Mouse (Mus musculus) kidney, embryonic 16.5 days (tissue): Measurements from ENCODE around the gene Slco4a1. TPM values are rescaled to one million over a fixed set of nuclear protein-coding genes. Genes with fewer than 3 reads are reported as not detected.

Source experiments
- ATAC-seq: fragments of 200-750 bp; cut with Nextera tagmentation; 2 replicates; pipeline ENCODE4 v1.8.0; 2017; ENCODE audit warnings: moderate TSS enrichment; ENCODE audit not compliant: low FRiP score, low TSS enrichment
- H3K27ac ChIP-seq: fragments of 300-500 bp; sonication (generic); 2 replicates; pipeline ENCODE4 v1.5.1; 2014; ENCODE audit warnings: low read length
- H3K27me3 ChIP-seq: fragments of 300-500 bp; sonication (generic); 2 replicates; pipeline ENCODE4 v1.6.1; 2014; ENCODE audit warnings: low read length, control low read depth, mixed read lengths; ENCODE audit not compliant: insufficient read depth
- H3K36me3 ChIP-seq: fragments of 300-500 bp; sonication (generic); 2 replicates; pipeline ENCODE4 v1.6.1; 2014; ENCODE audit warnings: low read length, control low read depth, mixed read lengths; ENCODE audit not compliant: insufficient read depth
- H3K4me1 ChIP-seq: fragments of 300-500 bp; sonication (generic); 2 replicates; pipeline ENCODE4 v1.6.1; 2014; ENCODE audit warnings: low read length, control low read depth, mixed read lengths; ENCODE audit not compliant: insufficient read depth
- H3K4me2 ChIP-seq: fragments of 300-500 bp; sonication (generic); replicated peaks from 2 replicates; pipeline ENCODE4 v1.6.1; 2014; ENCODE audit warnings: low read depth, low read length
- H3K4me3 ChIP-seq: fragments of 300-500 bp; sonication (generic); 2 replicates; pipeline ENCODE4 v1.5.1; 2014; ENCODE audit warnings: mild to moderate bottlenecking, low read length
- H3K9ac ChIP-seq: fragments of 300-500 bp; sonication (generic); replicated peaks from 2 replicates; pipeline ENCODE4 v1.6.1; 2014; ENCODE audit warnings: low read length
- H3K9me3 ChIP-seq: fragments of 300-500 bp; sonication (generic); 2 replicates; pipeline ENCODE4 v1.6.1; 2016; ENCODE audit warnings: low read length, control low read depth
- WGBS: fragments of 180-500 bp; shearing (Covaris S2); extraction: QIAGEN DNeasy Blood & Tissue Kit; methylation state at CpG from one replicate; pipeline ENCODE4 v1.1.7; 2014; 5-methylcytosine and 5-hydroxymethylcytosine counted together
- polyA plus RNA-seq: library from polyadenylated mRNA; unstranded; fragments of >200 nt; fragmentation: Nextera tagmentation; extraction: Ambion mirVana; gene quantifications from 2 replicates; pipeline ENCODE4 v1.2.1, GENCODE M21; 2015

Slco4a1 gene
- polyA plus RNA-seq, 1 experiment from 2014 or later, result 3.3 TPM

- H3K9ac ChIP-seq, result no peak overlapping the region
- no peak overlapping the region for H3K27ac ChIP-seq
- 67% methylated on average over 11 of the region's 11 CpGs for WGBS
- H3K9me3 ChIP-seq, result no peaks in the 10 kb centered on the region
- no peaks in the 10 kb centered on the region for H3K36me3 ChIP-seq
- H3K27me3 ChIP-seq, result no peaks in the 10 kb centered on the region
- no peaks in the 10 kb centered on the region for H3K4me1 ChIP-seq
- no peak for ATAC-seq
- H3K4me2 ChIP-seq, result no peak overlapping the region
- H3K4me3 ChIP-seq, result no peak overlapping the region
Observed at GRCm38 (mm10) chr2:180430648-180431047, 25.4 kb upstream of the Slco4a1 start.

DNA sequence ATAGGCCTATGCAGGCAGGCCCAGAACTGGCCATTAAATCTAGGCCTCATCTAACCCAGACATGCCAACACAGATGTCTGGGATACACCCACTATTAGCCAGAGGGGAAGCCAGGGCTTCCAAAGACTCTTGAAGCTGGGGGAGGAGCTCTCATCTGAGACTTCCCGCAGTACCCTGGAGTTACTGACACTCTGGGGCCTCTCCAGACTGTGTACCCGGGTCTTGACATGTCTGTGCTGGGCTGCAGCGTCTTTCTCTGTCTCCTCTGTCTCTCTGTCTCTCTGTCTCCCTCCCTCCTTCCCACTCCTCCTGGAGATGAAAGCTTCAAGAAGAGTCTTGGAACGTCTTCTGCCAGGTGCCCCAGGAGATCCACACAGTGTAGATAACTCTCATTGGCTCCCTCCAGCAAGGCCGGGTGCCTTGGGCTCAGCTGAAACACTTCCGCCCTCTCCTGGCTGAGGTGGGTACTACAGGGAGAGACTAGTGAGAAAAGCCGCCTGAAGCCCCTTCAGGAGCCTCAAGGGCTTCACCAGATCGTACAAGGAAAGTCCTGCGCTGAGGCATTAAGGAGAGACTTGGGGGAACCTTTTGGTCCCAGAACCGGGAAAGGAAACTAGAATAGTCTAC is 23.9 kb upstream of the Slco4a1 start:
- H3K36me3 ChIP-seq, result no peaks in the 10 kb centered on the region

DNA sequence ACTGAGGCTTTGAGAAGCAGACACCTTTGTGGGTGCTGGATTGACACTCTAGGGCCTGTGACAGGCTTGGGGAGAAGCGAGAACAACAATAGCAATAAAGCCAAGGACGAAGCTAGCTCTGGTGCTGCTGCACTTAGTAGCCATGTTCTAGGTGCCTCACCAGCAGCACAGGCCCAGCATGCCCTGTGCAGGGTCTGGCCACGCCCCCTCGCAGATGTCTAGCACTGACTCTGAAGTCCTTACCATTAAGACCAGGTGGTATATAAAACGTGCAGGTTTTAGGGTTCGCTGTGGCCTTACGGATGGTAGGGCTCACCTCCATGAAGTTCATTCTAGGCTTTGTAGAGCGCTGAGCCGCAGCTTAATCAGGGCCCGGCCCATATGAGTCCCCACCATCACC is 23.3 kb upstream of the Slco4a1 start:
- H3K27ac ChIP-seq, result no peak overlapping the region
- H3K4me2 ChIP-seq, result no peak overlapping the region
- no peaks in the 10 kb centered on the region for H3K4me1 ChIP-seq
- 73% methylated on average over 10 of the region's 10 CpGs for WGBS
- no peaks in the 10 kb centered on the region for H3K9me3 ChIP-seq
- H3K36me3 ChIP-seq, result no peaks in the 10 kb centered on the region
- no peak overlapping the region for H3K9ac ChIP-seq
- no peaks in the 10 kb centered on the region for H3K27me3 ChIP-seq
- no peak for ATAC-seq
- no peak overlapping the region for H3K4me3 ChIP-seq

More for the DNA sequence above, 23.9 kb upstream of the Slco4a1 start:
- Histone ChIP-seq H3K27ac (no peak overlapping the region), H3K4me1 (no peaks in the 10 kb centered on the region), H3K27me3 (no peaks in the 10 kb centered on the region), H3K4me2 (no peak overlapping the region), H3K9me3 (no peaks in the 10 kb centered on the region), H3K9ac (no peak overlapping the region), H3K4me3 (no peak overlapping the region)
- 0 out of 2 replicates have a peak, but pooled peaks have one; percentile 55 for ATAC-seq
- WGBS, result 20% methylated on average over 10 of the region's 10 CpGs

DNA sequence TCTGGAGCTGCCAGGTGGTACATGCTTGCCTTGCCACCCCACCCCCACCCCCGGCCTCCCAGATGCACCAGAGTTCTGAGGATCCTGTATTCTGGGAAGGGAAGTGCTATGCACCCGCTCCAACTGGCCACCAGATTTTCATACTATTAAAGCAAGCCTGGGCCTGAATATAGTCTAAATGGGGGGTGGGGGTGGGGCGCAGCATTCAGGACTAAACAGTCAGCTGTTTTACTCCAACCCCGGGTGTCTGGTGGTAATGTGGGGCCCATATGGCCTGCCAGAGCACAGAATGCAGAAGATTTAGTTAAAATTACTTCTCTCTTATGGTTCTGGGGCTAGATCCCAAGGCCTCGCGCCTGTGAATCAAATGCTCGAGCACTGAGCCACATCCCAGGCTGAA is 22.7 kb upstream of the Slco4a1 start:
- no peak overlapping the region for H3K9ac ChIP-seq
- no peak for ATAC-seq
- H3K9me3 ChIP-seq, result no peaks in the 10 kb centered on the region
- no peak overlapping the region for H3K4me3 ChIP-seq
- no peak overlapping the region for H3K4me2 ChIP-seq
- H3K27ac ChIP-seq, result no peak overlapping the region
- 79% methylated on average over 7 of the region's 7 CpGs for WGBS
- no peaks in the 10 kb centered on the region for H3K4me1 ChIP-seq
- no peaks in the 10 kb centered on the region for H3K36me3 ChIP-seq
- H3K27me3 ChIP-seq, result no peaks in the 10 kb centered on the region

- no peaks in the 10 kb centered on the region for H3K9me3 ChIP-seq
- H3K27ac ChIP-seq, result no peak overlapping the region
- no peaks in the 10 kb centered on the region for H3K4me1 ChIP-seq
- H3K4me2 ChIP-seq, result no peak overlapping the region
- ATAC-seq, result no peak
- H3K4me3 ChIP-seq, result no peak overlapping the region
- 46% methylated on average over 4 of the region's 4 CpGs for WGBS
- H3K9ac ChIP-seq, result no peak overlapping the region
- no peaks in the 10 kb centered on the region for H3K27me3 ChIP-seq
- H3K36me3 ChIP-seq, result no peaks in the 10 kb centered on the region
Observed at GRCm38 (mm10) chr2:180435341-180435926, 20.6 kb upstream of the Slco4a1 start.

DNA sequence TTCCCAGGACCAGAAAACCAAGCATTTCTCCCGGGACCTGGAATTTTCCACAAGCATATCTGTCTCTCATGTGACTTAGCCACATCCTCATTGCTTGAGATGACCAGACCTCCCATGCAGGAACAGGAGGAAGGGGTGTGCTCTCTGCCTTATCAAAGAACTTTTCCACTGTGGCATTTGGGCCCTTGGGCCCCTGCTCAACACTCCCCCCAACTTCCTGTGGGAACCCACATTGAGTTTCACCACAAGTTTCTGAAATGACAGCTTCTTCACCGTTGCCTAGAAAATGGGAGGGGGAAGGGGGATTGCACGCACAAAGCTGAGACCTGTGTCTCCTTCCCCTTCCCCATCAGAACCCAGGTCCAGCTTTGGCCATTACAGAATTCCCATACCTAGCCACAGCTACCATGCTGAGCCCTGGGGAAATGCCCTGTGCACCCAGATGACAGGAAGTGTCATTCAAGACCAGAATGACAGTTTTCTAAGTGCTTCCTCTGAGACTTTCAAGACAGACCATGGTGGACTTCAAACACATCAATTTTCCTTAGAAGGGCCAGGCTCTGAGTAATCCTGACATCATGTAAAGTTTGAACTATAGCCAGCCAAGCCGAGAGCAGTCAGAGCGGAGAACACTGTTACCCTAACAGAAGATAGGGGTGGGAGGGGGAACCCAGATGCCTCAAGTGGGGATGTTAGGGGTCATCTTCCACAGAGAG is 18.7 kb upstream of the Slco4a1 start:
- Histone ChIP-seq H3K27me3 (no peaks in the 10 kb centered on the region), H3K9ac (no peak overlapping the region), H3K4me2 (no peak overlapping the region), H3K9me3 (no peaks in the 10 kb centered on the region), H3K4me1 (no peaks in the 10 kb centered on the region), H3K27ac (no peak overlapping the region), H3K4me3 (no peak overlapping the region), H3K36me3 (no peaks in the 10 kb centered on the region)
- WGBS, result 69% methylated on average over 5 of the region's 5 CpGs
- no peak for ATAC-seq

- Histone ChIP-seq H3K4me2 (no peak overlapping the region), H3K36me3 (no peaks in the 10 kb centered on the region), H3K27me3 (no peaks in the 10 kb centered on the region), H3K9me3 (no peaks in the 10 kb centered on the region), H3K27ac (no peak overlapping the region), H3K4me1 (no peaks in the 10 kb centered on the region), H3K9ac (no peak overlapping the region), H3K4me3 (no peak overlapping the region)
- WGBS, result 71% methylated on average over 3 of the region's 3 CpGs
- ATAC-seq, result no peak
Observed at GRCm38 (mm10) chr2:180439791-180440190, 16.3 kb upstream of the Slco4a1 start.

DNA sequence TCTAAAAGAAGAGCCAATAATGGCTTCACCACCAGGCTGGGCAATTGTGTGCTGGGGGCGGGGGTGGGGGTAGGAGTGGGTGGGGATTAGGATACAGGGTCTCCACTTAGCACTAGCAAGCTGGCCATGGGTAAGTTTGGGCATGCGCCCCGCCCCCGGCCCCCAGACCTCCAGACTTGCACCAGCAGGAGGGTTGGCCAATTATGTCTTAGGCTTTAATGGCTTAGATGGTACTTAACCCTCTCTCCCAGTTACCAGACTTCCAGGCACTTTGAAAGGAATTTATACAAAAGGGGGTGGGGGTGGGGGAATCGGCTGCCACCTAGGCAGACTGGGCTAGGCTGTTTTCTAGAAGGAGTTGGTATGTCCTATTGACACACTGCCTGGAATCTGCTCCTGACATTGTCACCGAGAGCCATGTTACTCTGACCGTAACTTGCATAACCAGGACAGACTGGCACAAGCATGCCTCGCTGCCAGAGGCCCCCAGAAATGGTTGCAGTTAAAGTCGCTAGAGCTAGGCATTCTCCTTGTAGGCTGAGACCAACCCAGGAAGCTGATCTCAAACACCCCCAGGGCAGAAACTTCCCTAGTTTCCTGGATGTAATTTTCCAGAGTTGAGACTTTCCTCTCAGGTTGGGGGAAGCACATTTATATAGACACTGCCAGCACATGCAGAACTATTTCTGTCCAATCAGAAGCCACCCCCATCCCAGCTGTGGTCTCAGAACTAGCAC is 15.3 kb upstream of the Slco4a1 start:
- no peaks in the 10 kb centered on the region for H3K27me3 ChIP-seq
- no peak overlapping the region for H3K4me3 ChIP-seq
- no peak overlapping the region for H3K9ac ChIP-seq
- no peak overlapping the region for H3K27ac ChIP-seq
- H3K4me2 ChIP-seq, result no peak overlapping the region
- H3K36me3 ChIP-seq, result no peaks in the 10 kb centered on the region
- no peaks in the 10 kb centered on the region for H3K4me1 ChIP-seq
- ATAC-seq, result no peak
- H3K9me3 ChIP-seq, result no peaks in the 10 kb centered on the region
- WGBS, result 46% methylated on average over 9 of the region's 9 CpGs

- Histone ChIP-seq H3K27me3 (no peaks in the 10 kb centered on the region), H3K4me3 (no peak overlapping the region), H3K4me1 (no peaks in the 10 kb centered on the region), H3K27ac (no peak overlapping the region), H3K9me3 (no peaks in the 10 kb centered on the region), H3K4me2 (no peak overlapping the region), H3K36me3 (no peaks in the 10 kb centered on the region), H3K9ac (no peak overlapping the region)
- no peak for ATAC-seq
- WGBS, result 76% methylated on average over 5 of the region's 5 CpGs
Observed at GRCm38 (mm10) chr2:180442061-180442460, 14.0 kb upstream of the Slco4a1 start.
